Mouse (Mus musculus) bone marrow macrophage, adult 2 months (primary cell): Measurements from ENCODE around the gene Crlf1.

ENCODE experiments used
- CTCF ChIP-seq: IDR thresholded peaks from 2 replicates; pipeline ENCODE4 v1.5.1; 2012; ENCODE audit warnings: low read depth, mild to moderate bottlenecking, low read length, moderate library complexity
- POLR2A ChIP-seq: IDR thresholded peaks from 2 replicates; pipeline ENCODE4 v1.6.1; 2012; ENCODE audit warnings: mild to moderate bottlenecking, low read depth, low read length, borderline replicate concordance

DNA sequence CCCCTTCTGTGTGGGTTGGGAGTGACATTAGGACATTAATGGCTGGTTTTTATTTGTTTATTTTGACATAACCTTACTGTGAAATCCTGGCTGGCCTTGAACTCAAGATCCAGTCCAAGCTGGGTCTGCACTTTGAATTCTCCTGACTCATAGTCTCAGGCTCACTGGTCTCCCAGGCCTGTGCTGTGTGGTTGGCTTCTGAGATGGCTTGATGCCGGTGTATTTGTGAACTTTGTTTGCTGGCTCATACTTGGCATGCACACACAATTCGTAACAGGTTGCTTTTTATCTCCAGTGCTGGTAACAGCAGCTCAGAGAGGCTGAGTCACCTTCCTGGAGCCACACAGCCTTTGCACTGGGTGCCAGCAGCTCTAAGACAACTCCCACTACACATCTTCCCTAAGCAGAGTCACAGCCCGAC, 36.8 kb downstream of the Crlf1 start:
- TF ChIP-seq CTCF (no peak), POLR2A (no peak)
